Mouse (Mus musculus): ENCODE data around the gene Prpf18. TPM values are rescaled to one million over a fixed set of nuclear protein-coding genes. Genes with fewer than 3 reads are reported as not detected.
A peak's percentile ranks its signal among the peaks of the same experiment; 100 is the strongest.

Gene Prpf18
- polyA plus RNA-seq, 1 experiment: 17.8 TPM

DNA sequence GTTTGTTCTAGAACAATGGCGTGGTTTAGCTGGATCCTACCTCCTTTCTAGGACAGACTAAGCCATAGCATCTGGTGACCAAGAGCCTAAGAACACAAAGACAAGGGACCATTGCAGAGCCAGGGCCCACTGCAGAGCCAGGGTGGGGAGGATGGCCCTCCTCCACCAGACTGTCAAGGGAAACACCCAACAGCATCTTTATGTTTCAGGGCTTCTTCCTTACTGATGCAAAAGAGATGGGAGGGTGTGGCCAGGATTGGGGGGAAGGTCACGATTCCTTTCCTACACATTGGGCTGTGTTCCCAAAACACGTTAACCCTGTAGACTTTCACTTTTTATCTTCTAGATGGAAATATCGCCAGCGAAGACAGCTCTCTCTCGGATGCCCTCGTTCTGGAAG is 54.9 kb downstream of the Prpf18 start:
- peaks cover 2% of the 10 kb centered on the region; the same call in 1 of the 2 replicates for H3K4me1 ChIP-seq (ENCODE audit: control insufficient read depth, insufficient read depth, insufficient read length, low read length)
- H3K27ac ChIP-seq (replicated peaks; ENCODE audit: low read depth, low read length): no peak overlapping the region
- H3K4me3 ChIP-seq (ENCODE audit: insufficient read depth, low read depth, low read length): no peak overlapping the region

- peaks cover 2% of the 10 kb centered on the region; the same call in 1 of the 2 replicates for H3K4me1 ChIP-seq (ENCODE audit: control insufficient read depth, insufficient read depth, insufficient read length, low read length)
- H3K27ac ChIP-seq (replicated peaks; ENCODE audit: low read depth, low read length): no peak overlapping the region
- no peak overlapping the region for H3K4me3 ChIP-seq (ENCODE audit: insufficient read depth, low read depth, low read length)
Measured at GRCm38 (mm10) chr2:4593878-4594387, 58.0 kb downstream of the Prpf18 start.

DNA sequence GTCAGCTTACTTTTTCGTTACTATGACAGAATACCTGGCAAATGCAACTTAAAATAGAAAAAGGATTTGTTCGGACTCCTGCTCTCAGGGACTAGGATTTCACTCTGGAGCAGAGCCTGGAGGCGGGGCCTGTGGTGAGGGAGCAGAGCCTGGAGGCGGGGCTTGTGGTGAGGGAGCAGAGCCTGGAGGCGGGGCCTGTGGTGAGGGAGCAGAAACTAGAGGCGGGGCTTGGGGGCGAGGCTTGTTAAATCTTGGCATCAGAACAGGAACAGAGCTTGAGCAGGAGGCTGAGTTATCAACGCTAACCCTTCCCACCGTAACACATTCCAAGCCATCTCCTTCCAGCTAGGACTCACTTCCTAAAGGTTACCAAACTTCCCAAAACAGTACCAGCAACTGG is 58.5 kb downstream of the Prpf18 start:
- Histone ChIP-seq H3K27ac (replicated peaks; ENCODE audit: low read depth, low read length) (no peak overlapping the region), H3K4me3 (ENCODE audit: insufficient read depth, low read depth, low read length) (no peak overlapping the region), H3K4me1 (ENCODE audit: control insufficient read depth, insufficient read depth, insufficient read length, low read length) (peaks cover 2% of the 10 kb centered on the region; the same call in 1 of the 2 replicates)

GRCm38 (mm10) chr2:4592666-4593065 is 59.2 kb downstream of the Prpf18 start:
- peaks cover 2% of the 10 kb centered on the region; the same call in 1 of the 2 replicates for H3K4me1 ChIP-seq (ENCODE audit: control insufficient read depth, insufficient read depth, insufficient read length, low read length)
- H3K27ac ChIP-seq (replicated peaks; ENCODE audit: low read depth, low read length): no peak overlapping the region
- no peak overlapping the region for H3K4me3 ChIP-seq (ENCODE audit: insufficient read depth, low read depth, low read length)

- H3K4me1 ChIP-seq (ENCODE audit: control insufficient read depth, insufficient read depth, insufficient read length, low read length): peaks cover 2% of the 10 kb centered on the region; the same call in 1 of the 2 replicates
- no peak overlapping the region for H3K27ac ChIP-seq (replicated peaks; ENCODE audit: low read depth, low read length)
- no peak overlapping the region for H3K4me3 ChIP-seq (ENCODE audit: insufficient read depth, low read depth, low read length)
Measured at GRCm38 (mm10) chr2:4591647-4592046, 60.3 kb downstream of the Prpf18 start.

DNA sequence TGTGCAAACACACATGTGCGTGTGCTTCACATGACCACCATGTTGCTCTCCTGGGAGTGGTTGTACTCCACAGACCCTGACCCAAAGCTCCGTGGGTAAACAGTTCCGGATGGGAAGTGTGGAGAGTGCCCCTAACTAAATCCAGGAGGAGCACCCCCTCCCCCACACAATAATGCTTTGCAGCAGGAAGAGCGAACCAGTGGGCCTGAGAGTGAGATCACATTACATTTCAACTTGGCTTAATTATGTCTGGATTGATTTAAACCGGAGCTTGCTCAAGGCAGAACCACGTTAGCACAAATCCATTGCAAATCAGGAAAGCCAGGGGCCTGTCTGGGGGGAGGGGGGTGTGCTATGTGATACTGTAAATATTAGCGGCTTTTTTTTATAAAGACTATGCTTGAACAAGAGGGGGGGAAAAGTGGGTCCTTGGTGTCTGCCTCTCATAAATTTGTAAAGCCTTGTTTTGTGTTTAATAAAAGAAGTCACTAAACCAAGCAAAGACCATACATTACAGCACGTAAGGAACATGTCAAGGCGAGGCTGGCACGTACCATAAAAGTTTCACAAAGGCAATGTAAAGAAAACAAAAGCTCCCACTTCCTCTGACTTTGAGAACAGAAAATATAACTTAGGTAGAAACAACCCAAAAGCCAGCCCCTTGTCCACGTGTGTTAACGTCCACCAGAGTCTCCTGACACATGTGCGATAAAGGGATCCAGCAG is 64.1 kb downstream of the Prpf18 start:
- Histone ChIP-seq H3K27ac (replicated peaks; ENCODE audit: low read depth, low read length) (no peak overlapping the region), H3K4me1 (ENCODE audit: control insufficient read depth, insufficient read depth, insufficient read length, low read length) (peaks cover under 1% of the 10 kb centered on the region; the same call in 1 of the 2 replicates), H3K4me3 (ENCODE audit: insufficient read depth, low read depth, low read length) (no peak overlapping the region)

- H3K27ac ChIP-seq (replicated peaks; ENCODE audit: low read depth, low read length): peak overlapping the region; percentile 31
- no peaks in the 10 kb centered on the region; the same call in 1 of the 2 replicates for H3K4me1 ChIP-seq (ENCODE audit: control insufficient read depth, insufficient read depth, insufficient read length, low read length)
- H3K4me3 ChIP-seq (ENCODE audit: insufficient read depth, low read depth, low read length): no peak overlapping the region; the same call in 1 of the 2 replicates
Measured at GRCm38 (mm10) chr2:4586245-4586644, 65.7 kb downstream of the Prpf18 start.

- peaks cover 8% of the 10 kb centered on the region; the same call in 1 of the 2 replicates for H3K4me1 ChIP-seq (ENCODE audit: control insufficient read depth, insufficient read depth, insufficient read length, low read length)
- H3K27ac ChIP-seq (replicated peaks; ENCODE audit: low read depth, low read length): no peak overlapping the region
- H3K4me3 ChIP-seq (ENCODE audit: insufficient read depth, low read depth, low read length): no peak overlapping the region
Measured at GRCm38 (mm10) chr2:4584252-4584651, 67.7 kb downstream of the Prpf18 start.

- no peak overlapping the region for H3K4me3 ChIP-seq (ENCODE audit: insufficient read depth, low read depth, low read length)
- H3K27ac ChIP-seq (replicated peaks; ENCODE audit: low read depth, low read length): no peak overlapping the region
- H3K4me1 ChIP-seq (ENCODE audit: control insufficient read depth, insufficient read depth, insufficient read length, low read length): peaks cover 19% of the 10 kb centered on the region
Measured at GRCm38 (mm10) chr2:4582930-4583329, 69.0 kb downstream of the Prpf18 start.

- H3K4me1 ChIP-seq (ENCODE audit: control insufficient read depth, insufficient read depth, insufficient read length, low read length): peaks cover 25% of the 10 kb centered on the region
Measured at GRCm38 (mm10) chr2:4580666-4581065, 71.2 kb downstream of the Prpf18 start.

DNA sequence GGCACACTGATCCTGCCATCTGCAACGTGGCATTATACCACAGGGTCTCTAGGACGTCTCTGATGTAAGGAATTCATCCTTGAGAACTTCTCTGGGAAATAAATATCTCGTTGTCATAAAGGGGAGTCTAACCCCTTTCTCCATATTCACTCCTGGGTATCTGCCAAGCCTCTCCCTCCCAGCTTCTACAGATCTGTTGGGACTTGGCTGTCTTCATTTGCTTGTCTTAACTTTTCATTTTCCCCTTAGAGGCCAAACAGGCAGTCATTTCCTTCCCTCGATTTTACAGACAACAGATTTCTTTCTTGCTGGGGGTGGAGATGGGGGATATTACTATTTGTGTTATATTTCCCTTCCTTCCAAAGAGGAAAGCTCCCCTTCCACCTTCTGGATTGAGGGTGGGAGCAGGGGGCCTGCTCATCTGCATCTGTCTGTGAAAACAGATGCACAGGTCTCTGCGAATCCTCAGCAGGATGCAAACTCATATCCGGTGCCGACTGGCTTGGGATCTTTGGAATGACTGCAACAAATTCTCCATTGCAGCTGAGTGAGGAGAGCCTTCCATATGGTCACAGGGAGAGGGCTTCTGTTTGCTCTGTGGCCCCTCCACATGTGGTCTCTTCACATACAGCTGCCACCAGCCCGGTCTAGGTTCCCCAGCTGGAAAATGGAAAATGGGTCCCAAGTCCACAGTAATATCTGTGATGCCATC is 72.4 kb downstream of the Prpf18 start:
- H3K27ac ChIP-seq (replicated peaks; ENCODE audit: low read depth, low read length): peak overlapping the region; percentile 51
- H3K4me1 ChIP-seq (ENCODE audit: control insufficient read depth, insufficient read depth, insufficient read length, low read length): peaks cover 25% of the 10 kb centered on the region
- no peak overlapping the region for H3K4me3 ChIP-seq (ENCODE audit: insufficient read depth, low read depth, low read length)

More at GRCm38 (mm10) chr2:4580666-4581065, 71.2 kb downstream of the Prpf18 start:
- no peak overlapping the region for H3K4me3 ChIP-seq (ENCODE audit: insufficient read depth, low read depth, low read length)
- H3K27ac ChIP-seq (replicated peaks; ENCODE audit: low read depth, low read length): no peak overlapping the region

- Histone ChIP-seq H3K27ac (replicated peaks; ENCODE audit: low read depth, low read length) (peak overlapping the region; percentile 33), H3K4me3 (ENCODE audit: insufficient read depth, low read depth, low read length) (no peak overlapping the region), H3K4me1 (ENCODE audit: control insufficient read depth, insufficient read depth, insufficient read length, low read length) (peaks cover 25% of the 10 kb centered on the region)
Measured at GRCm38 (mm10) chr2:4578291-4578690, 73.6 kb downstream of the Prpf18 start.

GRCm38 (mm10) chr2:4575975-4576374 is 75.9 kb downstream of the Prpf18 start:
- H3K27ac ChIP-seq (replicated peaks; ENCODE audit: low read depth, low read length): no peak overlapping the region
- H3K4me3 ChIP-seq (ENCODE audit: insufficient read depth, low read depth, low read length): no peak overlapping the region
- H3K4me1 ChIP-seq (ENCODE audit: control insufficient read depth, insufficient read depth, insufficient read length, low read length): peaks cover 25% of the 10 kb centered on the region

GRCm38 (mm10) chr2:4575163-4575562 is 76.8 kb downstream of the Prpf18 start:
- H3K4me3 ChIP-seq (ENCODE audit: insufficient read depth, low read depth, low read length): no peak overlapping the region
- peaks cover 31% of the 10 kb centered on the region for H3K4me1 ChIP-seq (ENCODE audit: control insufficient read depth, insufficient read depth, insufficient read length, low read length)
- 0 out of 2 replicates have a peak overlapping the region, but pooled peaks have one; percentile 27 for H3K27ac ChIP-seq (replicated peaks; ENCODE audit: low read depth, low read length)

DNA sequence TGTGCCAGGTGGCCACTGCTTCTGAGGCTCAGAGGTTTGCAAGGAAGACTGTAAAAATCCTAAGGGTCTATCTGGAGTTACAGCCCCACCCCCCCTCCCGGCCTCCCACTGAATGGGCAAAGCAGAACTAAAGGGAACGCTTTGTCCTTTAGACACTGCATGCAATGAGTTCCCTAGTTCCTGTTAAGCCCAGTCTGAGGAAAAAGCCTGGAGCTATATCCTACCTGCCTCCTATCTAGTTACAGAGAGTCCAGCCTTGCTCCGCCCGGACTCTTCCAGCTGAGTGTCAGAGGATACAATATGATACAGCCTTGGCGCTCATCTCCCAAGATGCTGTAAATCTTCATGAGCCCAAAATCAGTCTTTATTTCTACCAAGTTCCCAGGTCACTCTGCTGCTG is 77.7 kb downstream of the Prpf18 start:
- Histone ChIP-seq H3K27ac (replicated peaks; ENCODE audit: low read depth, low read length) (no peak overlapping the region), H3K4me3 (ENCODE audit: insufficient read depth, low read depth, low read length) (no peak overlapping the region), H3K4me1 (ENCODE audit: control insufficient read depth, insufficient read depth, insufficient read length, low read length) (peaks cover 26% of the 10 kb centered on the region)
